Mouse (Mus musculus) yolk sac, embryonic 10.5 days (tissue): Measurements from ENCODE around the gene Slc17a4.

Source experiments
- DNase-seq: peaks from one replicate; pipeline ENCODE4 v3.0.0-alpha.2; 2017; ENCODE audit warnings: low spot score

Slc17a4 gene

DNA sequence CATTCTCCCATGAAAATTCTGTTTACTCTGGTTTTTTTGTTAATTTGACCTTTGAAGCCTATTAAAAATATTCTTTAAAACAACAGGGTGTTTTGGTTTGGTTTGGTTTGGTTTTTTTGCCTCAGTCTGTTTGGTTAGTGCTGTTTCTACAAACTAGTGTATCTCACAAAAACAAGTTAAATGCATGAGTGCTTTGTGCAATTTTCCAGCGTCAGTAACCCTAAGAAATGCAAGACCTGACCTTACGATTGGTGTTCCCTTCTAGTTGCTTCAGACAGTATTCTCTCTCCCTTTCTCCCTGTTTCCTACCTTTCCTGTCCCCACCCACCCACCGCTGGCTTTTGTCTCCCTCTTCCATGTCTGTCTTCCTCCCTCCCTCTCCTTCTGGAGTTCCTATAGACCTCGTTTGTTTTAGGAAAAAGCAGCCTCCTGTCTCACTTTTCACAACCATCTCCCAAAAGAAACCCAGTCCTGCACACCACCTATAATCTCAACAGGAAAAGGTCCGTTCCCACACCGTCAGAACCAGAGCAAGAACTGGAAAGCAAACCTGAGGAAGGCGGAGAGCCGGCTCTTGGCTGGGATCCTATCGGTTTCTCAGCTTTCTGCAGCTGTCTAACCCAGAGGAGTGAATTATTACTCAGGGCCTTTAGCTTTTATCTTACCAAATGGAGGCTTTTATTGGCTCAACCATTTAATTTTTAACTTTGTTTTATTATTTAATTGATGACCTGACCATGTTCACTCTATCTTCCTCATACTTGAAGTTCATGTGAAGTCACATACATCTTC, at the start of gene Slc17a4:
Gene Slc17a4 (minus strand): TSS at position 634 of the 792 bp plus-strand sequence.
- no peak for DNase-seq

DNA sequence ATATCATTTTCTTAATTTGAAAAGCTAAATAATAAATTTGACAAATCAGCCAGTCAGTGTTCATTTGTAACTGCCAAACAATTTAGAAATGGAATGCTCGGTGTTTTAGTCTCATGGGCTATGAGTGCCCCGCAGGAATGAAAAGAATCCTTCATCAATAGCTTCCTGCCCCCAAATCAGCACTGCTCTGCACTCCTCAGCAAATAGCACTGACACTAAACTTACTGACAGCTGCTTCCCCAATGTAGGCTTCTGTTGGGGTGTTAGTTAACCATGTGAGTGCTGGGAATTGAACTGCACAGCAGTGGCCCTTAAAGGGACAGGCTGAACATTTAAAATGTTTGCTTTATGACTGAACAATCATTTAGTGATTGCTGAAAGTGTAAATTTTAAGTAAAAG, 45.0 kb upstream of the Slc17a4 start:
- DNase-seq = no peak

DNA sequence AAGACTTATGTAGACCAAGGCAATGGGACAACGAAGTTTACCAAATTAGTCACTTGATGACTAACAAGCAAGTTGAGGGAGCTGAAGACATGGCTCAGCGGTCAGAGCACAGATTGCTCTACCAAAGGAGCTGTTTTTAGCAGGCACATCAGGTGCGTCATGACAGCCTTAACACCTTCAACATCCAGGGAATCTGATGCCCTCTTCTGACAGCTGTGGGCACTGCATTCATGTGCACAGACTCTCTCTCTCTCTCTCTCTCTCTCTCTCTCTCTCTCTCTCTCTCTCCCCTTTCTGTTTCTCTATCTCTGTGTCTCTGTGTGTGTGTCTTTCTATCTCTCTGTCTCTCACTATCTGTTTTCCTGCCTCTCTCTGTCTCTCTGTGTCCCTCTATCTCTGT, 36.1 kb upstream of the Slc17a4 start:
- no peak for DNase-seq

DNA sequence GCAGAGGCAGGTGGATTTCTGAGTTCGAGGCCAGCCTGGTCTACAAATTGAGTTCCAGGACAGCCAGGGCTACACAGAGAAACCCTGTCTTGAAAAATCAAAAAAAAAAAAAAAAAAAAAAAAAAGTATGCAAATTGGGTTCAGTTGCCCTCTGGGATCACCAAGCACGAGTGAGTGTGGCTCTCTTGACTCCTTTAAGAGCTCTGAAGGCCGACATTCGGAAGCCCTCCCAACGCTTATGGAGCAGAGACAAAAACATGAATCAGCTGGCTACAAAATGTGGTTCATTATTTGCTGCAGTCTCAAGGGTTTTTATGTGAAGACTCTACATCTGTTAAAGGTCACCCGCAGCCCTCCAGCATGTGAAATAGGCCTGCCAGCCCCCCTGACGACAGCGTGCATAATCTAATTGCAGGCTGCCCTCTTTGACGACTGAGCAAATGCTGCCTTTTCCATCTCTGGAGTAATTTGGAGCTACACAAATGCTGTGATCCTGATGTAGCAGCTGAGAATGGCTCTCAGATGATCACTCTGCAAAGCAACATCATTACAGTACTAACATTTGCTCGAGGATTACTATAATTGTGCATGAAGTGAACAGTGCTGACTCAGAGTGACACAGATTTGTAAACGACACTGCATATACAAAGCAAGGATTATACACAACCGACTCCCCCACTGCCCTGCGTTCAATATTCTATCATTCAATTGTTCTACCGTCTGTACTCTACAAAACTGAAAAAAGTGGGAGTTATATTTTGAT, 34.9 kb upstream of the Slc17a4 start:
- DNase-seq = no peak

DNA sequence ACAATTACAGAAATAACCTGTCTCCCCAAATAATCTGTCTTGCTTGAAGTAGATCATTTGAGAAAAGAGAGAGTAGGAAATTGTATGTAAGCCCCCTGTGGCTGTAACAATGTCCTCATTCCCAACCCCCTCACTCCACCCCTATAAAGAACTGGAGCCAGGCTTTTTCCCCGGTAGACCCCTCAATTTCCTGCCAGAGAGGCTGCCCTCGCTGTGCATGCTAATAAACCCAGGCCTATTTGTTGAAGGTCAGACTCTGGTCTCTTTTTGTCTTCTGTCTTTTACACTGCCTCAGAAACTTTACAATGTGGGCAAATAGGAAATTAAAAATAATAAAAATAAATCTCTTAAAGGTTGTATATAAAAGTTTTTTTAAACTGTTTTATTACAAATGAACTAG, 31.4 kb upstream of the Slc17a4 start:
- no peak for DNase-seq

GRCm38 (mm10) chr13:23942861-23943260, 28.1 kb upstream of the Slc17a4 start:
- peak; percentile 12 for DNase-seq

- DNase-seq = no peak
Observed at GRCm38 (mm10) chr13:23940291-23940690, 25.5 kb upstream of the Slc17a4 start.

DNA sequence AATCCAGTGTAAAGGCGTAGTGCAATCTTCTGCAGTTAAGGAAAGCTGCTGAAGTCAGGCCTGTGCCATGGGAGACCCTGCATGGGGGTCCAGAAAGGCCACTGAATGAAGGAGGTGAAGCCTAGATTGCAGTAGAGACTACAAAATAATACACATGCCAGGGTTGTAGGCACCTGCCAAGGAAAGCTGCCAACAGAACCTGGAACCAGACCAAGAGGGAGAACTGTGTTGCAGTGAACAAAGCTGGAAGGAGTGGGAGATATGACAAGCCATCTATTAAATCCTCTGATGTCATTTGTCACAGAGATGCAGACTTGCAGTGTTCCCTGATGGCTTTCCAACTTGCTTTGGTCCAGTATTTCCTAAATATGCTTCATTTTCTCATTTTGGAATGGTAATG, 23.9 kb upstream of the Slc17a4 start:
- DNase-seq = no peak

- no peak for DNase-seq
Observed at GRCm38 (mm10) chr13:23934211-23934520, 19.4 kb upstream of the Slc17a4 start, which contains the start of gene Hist1h2aa. TSS of gene Hist1h2aa (plus strand) at chr13:23934462.

GRCm38 (mm10) chr13:23933421-23934210, 18.8 kb upstream of the Slc17a4 start, which contains the start of gene Hist1h2ba:
TSS of gene Hist1h2ba (minus strand) at chr13:23934156.
- no peak for DNase-seq

GRCm38 (mm10) chr13:23930904-23931303, 16.1 kb upstream of the Slc17a4 start:
- no peak for DNase-seq

GRCm38 (mm10) chr13:23930461-23930860, 15.7 kb upstream of the Slc17a4 start:
- no peak for DNase-seq

- no peak for DNase-seq
Observed at GRCm38 (mm10) chr13:23928637-23929036, 13.8 kb upstream of the Slc17a4 start.

- no peak for DNase-seq
Observed at GRCm38 (mm10) chr13:23925792-23926191, 11.0 kb upstream of the Slc17a4 start.

- DNase-seq = peak; percentile 16
Observed at GRCm38 (mm10) chr13:23917674-23918073, 2.9 kb upstream of the Slc17a4 start.

DNA sequence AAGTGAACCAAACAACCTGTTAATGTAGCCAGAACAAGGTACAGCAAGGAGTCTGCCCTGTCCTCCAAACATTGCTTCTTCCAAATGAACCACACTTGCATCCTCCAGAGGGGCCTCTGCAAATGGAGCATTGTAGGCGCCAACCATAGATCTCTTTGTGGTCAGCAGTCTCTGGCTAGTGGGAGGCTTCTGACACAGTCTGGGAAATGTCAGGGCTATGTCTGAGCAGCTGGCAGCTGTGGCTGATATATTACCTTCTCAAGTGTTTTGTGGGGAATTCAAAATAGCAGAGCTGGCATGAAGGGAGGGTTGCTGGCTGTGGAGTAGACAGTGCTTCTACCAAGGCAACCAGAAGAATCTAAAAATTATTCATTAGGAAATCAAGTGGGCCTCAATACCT, 1.3 kb upstream of the Slc17a4 start:
- no peak for DNase-seq

GRCm38 (mm10) chr13:23913791-23914306, 960 bp downstream of the Slc17a4 start:
- DNase-seq = peak; percentile 74

DNA sequence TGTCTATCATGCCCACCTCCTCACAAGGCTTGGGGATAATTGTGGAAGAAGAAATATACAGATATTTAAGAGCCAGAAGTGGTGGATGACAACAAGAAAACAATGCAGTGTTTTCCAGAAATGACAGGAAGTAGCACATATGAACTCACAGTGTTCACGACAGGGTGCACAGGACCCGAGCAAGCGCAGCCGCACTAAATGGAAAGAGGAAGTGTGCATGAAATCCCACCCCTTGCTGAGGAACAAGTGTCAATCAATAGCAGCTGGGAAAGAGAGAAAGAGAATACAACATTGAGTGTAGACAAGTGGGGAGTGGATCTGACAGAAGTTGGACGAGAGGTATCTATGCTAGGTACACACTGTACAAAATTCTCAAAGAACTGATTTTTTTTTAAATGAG, 3.5 kb downstream of the Slc17a4 start:
- DNase-seq = no peak

- no peak for DNase-seq
Observed at GRCm38 (mm10) chr13:23910121-23910520, 4.7 kb downstream of the Slc17a4 start.

- no peak for DNase-seq
Observed at GRCm38 (mm10) chr13:23906906-23907305, 7.9 kb downstream of the Slc17a4 start.

DNA sequence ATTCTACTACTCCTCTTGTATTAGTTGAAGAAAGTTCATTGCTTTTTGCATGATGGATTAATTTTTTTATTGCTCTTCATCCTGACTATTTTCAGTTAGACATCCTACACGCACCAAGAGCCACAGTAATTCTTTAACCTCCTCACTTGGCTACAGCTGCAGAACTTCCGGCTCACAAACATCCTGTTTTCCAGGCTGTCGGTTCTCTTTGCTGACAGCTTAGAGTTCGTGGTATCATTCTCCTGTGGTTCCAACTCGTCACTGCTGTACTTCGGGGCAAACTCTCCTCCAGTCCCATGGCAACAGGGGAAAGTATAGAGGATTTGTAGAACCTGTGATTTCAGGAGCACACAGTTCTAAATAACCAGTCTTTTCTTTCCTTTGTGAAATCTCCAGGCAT, 16.6 kb downstream of the Slc17a4 start:
- no peak for DNase-seq

DNA sequence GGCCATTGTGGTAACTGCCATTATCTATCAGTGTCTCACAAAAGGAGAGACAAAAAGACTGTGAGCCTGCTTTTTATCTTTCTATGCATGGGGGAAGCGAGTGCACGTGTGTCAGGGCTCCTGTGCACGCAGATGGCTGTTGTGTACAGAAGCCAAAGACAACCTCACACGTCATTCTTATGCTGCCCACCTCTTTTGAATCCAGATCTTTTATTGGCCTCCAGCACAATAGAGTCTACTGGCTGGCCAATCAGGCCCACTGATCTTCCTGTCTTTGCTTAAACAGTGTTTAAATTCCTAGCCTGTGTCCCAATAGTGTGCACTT, 21.6 kb downstream of the Slc17a4 start:
- no peak for DNase-seq
